Mouse (Mus musculus) inflammation-experienced regulatory T-cells, adult 6 months (primary cell): ENCODE measurements around the gene Tnfsf18. TPM values are rescaled to one million over a fixed set of nuclear protein-coding genes. Genes with fewer than 3 reads are reported as not detected.

Experiments
- ATAC-seq: one replicate; pipeline ENCODE4 v1.8.0; 2017
- polyA plus RNA-seq, 3 experiments: library from polyadenylated mRNA; unstranded; fragments of 100-300 nt; shearing (Covaris generic); gene quantifications; one replicate each; pipeline ENCODE4 v1.2.1; 2017

The Tnfsf18 gene
- polyA plus RNA-seq, result not detected

- ATAC-seq, result no peak
Measured at GRCm38 (mm10) chr1:161494343-161494742, at the start of gene Tnfsf18. Gene Tnfsf18, plus strand, starts transcription at chr1:161494655.

DNA sequence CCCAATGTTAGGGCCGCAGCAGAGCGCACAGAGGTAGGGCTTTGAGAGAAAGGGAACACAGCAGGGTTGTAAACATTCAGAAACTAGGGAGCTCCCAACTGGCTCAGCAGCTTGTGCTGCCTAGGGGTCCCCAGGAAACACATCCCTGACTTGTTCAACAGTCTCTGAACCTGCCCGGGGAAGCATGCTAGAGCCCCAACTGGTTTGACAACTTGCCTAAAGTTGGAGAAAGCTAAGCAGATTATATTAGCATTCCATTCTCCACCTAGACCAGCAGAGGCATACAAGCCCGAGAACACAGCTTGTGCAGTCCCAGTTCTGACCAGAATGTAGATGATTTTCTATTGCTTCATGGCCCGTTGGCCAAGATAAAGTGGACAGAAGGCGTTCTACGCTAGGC is 49.6 kb upstream of the Tnfsf18 start:
- ATAC-seq, result no peak

- no peak for ATAC-seq
Measured at GRCm38 (mm10) chr1:161451683-161452245, 42.7 kb upstream of the Tnfsf18 start.

GRCm38 (mm10) chr1:161452250-161452649 is 42.2 kb upstream of the Tnfsf18 start:
- ATAC-seq, result no peak

GRCm38 (mm10) chr1:161463388-161464085 is 30.9 kb upstream of the Tnfsf18 start:
- ATAC-seq, result no peak

DNA sequence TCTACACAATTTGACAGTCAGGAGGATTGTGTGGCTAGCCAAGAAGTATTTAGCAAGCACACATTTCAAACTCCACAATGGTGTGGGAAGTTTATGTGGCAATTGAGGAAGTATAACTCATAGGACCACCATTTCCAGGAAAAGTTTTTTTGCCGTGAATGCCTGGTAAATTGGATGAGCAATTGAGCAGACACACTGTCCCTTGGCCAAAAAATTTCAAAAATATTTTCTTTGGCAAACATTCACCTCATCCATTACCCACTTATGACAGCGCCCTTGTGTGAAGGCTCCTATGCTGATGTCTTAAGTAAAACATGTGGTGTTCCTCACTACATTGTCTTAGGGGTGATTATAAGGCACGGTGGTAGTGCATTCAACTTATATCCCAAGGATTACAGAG is 17.2 kb upstream of the Tnfsf18 start:
- ATAC-seq, result no peak

DNA sequence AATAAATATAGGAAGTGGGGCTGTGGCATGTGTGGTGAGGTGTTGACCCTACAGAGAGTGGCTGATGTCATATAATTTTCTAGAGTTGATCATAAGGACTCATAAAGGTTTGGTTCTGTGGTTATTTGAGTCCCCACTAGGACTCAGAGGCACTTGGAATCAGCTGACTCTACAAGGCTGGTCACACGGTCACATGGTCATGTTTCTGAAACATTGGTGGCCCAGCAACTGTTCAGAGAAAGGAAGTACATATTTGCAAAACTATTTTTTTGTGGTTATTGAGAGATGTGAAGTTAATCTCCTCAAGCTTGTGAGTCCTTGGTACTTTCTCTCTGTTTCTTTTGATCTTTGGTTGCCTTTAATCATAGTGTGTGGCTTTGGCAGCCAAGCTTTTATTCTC is 14.6 kb upstream of the Tnfsf18 start:
- peak; percentile 54 for ATAC-seq

DNA sequence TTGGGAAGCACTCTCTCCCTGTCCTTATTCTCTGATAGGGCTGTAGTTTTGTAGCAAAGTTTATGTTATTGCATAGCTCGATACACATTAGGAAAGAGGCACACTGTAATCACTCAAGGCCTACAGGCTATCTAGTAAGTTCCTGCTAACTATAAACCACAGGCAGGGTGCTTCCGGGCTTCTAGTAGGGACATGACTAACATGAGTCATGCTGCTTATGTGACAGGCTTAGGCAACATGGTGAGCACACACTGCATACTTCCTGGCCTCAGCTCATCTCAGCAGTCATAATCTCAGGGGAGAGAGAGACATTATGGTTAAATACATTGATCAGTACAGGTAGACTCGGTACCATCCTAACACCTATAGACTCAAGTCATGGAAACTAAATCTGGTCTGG is 12.2 kb upstream of the Tnfsf18 start:
- ATAC-seq, result peak; percentile 41

GRCm38 (mm10) chr1:161487069-161487468 is 7.4 kb upstream of the Tnfsf18 start:
- no peak for ATAC-seq

- ATAC-seq, result no peak
Measured at GRCm38 (mm10) chr1:161491766-161492165, 2.7 kb upstream of the Tnfsf18 start.

DNA sequence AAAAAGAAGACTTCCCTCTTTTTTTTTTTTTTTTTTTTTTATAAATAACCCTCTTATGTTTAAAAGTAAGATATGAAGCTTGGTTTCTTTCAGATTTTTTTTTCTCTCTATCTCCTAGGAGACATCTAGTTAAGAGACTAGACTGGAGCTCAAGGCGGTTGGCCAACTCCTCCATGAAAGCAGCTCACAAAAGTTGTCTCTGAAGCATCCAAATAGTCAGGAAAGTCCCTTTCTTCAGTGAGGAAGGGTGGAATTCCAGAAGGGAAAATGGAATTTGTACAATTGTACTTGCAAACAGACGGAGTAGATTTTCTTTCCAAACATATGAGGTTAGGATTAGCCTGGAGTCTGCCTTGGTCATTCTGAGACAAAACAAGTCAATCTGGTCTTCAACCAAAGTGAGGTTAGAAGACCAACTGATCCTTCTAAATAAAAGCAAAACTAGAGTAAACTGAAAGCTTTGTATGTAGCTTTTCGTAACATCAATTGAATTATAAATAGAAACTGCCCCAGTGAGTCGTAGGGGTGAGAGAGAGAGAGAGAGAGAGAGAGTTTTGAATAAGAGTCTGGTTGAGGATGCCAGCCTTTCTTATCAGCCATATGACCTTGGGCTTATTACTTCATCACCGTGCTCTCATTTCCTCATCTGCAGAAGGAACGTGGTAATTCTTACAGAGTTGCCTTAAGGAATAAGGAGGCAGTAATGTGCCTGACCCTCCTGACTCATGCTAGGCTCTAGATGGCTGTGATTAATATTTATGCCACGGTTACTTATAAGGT is 2.6 kb downstream of the Tnfsf18 start:
- ATAC-seq, result no peak

- ATAC-seq, result no peak
Measured at GRCm38 (mm10) chr1:161500114-161500810, 5.8 kb downstream of the Tnfsf18 start.

DNA sequence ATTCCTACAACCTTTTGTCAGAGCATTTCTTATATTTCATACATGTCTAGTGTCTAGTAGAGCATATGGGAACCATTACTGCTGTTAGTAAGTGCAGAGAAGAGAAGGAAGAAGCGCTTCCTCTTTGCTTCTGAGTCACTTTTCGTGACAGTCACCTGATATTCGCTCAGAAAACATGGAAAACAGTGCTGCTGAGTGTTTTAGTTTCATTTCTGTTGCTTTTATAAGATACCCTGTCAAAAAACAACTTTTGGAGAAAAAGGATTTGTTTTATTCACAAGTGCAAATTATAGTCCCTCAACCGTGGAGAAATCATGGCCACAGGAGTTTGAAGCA is 6.3 kb downstream of the Tnfsf18 start:
- no peak for ATAC-seq

DNA sequence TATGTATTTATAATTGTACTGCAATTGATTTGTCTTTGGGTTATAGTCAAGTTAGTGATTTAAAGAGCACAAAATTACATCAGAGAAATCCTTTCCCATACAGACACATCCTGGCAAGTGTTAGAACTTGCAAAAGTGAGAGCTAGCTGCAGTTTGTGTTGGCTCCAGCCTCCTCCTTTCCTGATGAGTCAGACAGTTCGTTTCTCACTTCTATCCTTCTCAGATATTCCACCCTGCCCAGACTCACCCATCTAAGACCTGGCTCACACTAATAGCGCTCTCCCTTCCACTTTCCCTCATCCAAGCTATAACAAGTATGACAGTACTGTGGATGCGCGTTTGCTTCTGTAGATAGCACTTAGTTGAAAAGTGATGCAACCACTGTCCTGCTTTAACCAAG is 11.9 kb downstream of the Tnfsf18 start:
- ATAC-seq, result no peak

DNA sequence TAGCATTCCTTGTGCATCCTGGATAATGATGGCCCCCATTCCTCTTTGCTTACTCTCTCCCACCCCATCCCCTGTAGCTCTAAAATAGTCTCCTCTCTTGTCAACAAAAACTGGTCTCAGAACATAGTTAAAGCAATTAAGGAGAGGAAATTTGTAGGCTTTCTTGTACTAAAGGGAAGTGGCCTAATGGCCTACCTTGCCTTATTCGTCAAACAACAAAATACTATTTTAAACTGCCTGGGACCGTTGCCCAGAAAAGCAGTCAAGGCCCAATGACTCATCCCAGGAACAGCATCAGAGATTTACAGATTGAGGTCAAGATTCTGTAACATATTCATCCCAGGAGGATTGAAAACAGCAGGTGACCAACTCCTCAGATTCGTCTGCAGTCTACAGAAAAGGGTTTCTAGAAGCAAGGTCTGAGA is 13.2 kb downstream of the Tnfsf18 start:
- ATAC-seq, result no peak

DNA sequence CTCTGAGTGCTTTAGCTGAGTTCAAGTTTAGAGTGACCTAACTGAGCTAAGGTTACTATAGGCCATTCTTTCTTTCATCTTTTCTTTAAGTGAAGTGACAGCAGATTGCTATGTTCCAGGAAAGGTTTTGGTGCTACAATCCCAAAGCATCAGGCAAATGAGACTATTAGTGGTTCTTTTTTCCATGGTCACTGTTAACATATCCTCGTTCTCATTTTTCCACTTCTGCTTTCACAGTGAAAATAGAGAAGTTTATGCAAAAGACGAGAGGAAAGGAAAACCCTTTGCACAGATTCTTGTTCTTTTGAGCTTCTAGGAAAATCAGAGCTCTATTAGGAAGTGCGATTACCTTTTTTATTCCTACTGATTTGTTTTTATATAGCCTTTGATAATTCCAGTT is 22.9 kb downstream of the Tnfsf18 start:
- ATAC-seq, result no peak

DNA sequence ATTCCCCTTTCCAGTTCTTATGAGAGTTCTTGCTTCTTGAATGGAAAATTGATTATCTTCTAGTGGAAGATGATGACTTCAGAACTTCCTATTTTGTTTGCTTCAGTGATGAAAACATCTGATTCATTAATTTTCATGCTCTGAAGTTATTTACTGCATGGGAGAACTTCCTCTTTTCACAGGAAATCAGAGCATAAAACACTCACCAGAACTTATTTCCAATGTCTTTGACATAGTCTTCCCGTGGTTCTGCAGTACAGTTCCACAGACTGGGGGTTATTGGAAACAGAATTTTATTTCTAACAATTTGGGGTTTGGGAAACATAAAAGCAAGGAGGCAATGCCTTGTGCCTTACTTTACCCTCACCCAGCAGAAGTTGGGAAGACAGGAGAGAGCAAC is 25.8 kb downstream of the Tnfsf18 start:
- ATAC-seq, result no peak

- ATAC-seq, result no peak
Measured at GRCm38 (mm10) chr1:161528173-161528572, 33.7 kb downstream of the Tnfsf18 start.

DNA sequence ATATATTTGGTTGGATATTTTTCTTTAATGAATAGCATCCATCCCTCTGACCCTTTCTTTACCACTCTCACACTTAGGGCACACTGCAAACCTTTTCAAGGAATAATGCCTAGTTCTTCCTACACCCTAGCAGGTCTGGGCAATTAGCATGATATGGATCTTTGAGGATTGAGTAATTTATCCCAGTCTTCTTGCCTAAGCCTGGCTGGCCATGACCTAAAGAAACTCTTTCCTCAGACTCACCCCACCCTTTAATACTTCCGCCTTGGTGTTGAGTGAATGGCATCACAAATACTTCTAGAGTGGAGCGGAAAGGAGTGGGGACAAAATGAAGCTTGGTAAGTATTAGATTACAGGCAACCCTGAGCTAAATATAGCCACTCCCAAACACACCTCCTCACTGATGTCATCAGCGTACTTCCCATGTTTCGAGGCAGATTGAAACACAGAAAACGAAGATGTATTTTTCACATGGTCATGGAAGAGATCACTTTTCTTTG is 56.2 kb downstream of the Tnfsf18 start:
- ATAC-seq, result no peak

DNA sequence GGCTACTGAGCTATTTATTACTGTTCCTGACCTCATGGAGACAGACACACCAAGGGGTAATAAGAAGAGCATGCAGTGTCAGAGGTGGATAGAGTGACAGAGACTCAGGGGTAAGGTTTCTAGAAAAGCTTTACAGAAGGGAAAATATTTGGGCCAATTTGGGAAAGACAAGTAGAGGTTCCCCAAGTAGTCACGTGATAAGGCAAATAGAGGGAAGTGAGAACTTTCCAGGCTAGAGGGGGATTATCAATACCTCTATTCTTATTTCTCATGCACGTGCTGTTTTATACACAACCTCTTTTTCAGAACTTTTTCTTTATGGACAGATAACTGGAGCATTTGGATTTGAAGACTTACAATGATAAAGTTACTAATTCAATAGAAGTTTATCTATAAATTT is 57.6 kb downstream of the Tnfsf18 start:
- ATAC-seq, result no peak
